Mouse (Mus musculus) left cerebral cortex, adult 6 months (tissue): Measurements from ENCODE around the gene Vmn2r94. TPM values are rescaled to one million over a fixed set of nuclear protein-coding genes. Genes with fewer than 3 reads are reported as not detected.

Source experiments
- long read RNA-seq, 2 experiments: library from polyadenylated mRNA; unstranded; transcript quantifications; one replicate each; pipeline ENCODE4 v2.0.0; 2019 to 2020
- polyA plus RNA-seq: library from polyadenylated mRNA; unstranded; fragments of <200 nt; fragmentation: Nextera tagmentation; gene quantifications from 2 replicates; pipeline ENCODE4 v1.2.3, GENCODE M21; 2021

The Vmn2r94 gene
- polyA plus RNA-seq: not detected in 2 replicates
- long read RNA-seq, experiment 1: 0 reads
- long read RNA-seq, experiment 2: 0 reads

DNA sequence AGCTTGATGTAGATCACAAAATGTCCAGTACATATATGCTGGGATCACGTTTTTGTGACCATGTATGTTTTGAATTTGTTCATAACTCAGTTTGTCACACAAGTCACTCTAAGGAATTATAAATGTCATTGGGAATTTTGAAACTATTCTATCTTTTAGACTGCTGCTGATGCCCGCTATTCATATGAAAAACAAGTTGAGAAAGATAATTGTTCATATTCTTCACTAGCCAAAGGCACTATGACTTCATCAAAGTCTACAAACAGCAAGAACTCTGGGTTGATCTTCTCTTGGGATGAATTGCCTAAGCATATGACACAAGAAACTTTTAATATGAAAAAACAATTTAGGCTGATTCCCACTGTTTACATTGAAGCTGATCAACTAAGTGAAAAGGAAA is at the start of gene Vmn2r94:
TSS of gene Vmn2r94 (minus strand) at position 101 of the 400 bp plus-strand sequence.

DNA sequence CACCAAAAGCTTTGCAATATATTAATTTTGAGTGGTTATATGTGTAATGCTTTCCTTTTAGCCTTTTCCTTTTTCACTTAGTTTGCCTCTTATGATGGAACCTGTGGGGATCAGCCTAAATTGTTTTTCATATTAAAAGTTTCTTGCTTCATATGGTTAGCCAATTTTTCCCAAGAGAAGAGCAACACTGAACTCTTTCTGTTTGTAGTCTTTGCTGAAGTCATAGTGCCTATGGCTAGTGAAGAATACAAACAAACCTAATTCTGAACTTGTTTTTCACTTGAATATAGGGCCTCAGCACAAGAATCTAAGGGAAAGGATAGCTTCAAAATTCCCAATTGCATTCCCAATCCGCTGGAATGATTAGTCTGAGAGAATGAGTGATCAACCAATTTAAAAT is 20.2 kb upstream of the Vmn2r94 start, which contains the start of gene Vmn2r93:
TSS of gene Vmn2r93 (plus strand) at position 301 of the 400 bp plus-strand sequence.

Other genes with a start within 250 kb of the Vmn2r94 start
- gene Vmn2r124, start 228.3 kb downstream of the Vmn2r94 start, polyA plus RNA-seq: 0.01 TPM in 1 of 2 replicates, not detected in the other
- gene Vmn2r91, start 192.7 kb downstream of the Vmn2r94 start, polyA plus RNA-seq: not detected in 2 replicates
- not detected in 2 replicates for gene Vmn2r92, start 125.9 kb downstream of the Vmn2r94 start, polyA plus RNA-seq
- gene Vmn2r93, start 20.3 kb upstream of the Vmn2r94 start, polyA plus RNA-seq: not detected in 2 replicates
- gene Vmn2r95, start 146.3 kb upstream of the Vmn2r94 start, polyA plus RNA-seq: not detected in 2 replicates